Comparison of ENCODE assay signal across 8 mouse cellular contexts in the genomic region with DNA sequence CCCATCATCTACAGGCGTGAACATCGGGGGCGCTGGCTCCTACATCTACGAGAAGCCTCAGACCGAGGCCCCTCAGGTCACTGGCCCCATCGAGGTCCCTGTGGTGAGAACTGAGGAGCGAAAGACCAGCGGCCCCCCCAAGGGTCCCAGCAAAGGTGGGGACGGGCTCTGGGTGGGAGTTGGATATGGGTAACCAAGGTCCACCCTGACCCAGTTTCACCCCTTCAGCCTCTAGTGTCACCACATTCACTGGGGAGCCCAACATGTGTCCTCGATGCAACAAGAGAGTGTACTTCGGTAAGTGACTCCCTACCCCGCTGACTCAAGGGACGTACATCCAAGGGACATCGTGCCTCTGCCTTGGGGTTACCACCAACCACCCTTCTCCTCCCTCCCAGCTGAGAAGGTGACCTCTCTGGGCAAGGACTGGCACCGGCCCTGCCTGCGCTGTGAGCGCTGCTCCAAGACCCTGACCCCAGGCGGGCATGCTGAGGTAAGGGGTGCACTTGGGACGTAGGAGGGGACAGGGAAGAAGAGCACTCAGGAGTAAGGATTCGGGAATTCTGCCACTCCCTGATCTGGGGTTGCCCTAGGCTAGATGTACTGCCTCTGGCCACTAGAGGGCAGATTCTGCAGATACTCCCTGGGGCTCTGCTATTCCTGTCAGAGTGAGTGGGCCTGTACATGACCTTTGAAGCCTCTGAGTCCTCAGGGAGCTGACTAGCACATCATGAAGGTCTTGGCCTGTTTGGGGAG. TPM values are rescaled to one million over a fixed set of nuclear protein-coding genes. Genes with fewer than 3 reads are reported as not detected.
DNase-seq lines count a peak whose midpoint lies in the region; TF ChIP-seq lines count a peak whose summit lies in the region.

No protein-coding gene starts in this region.

- DNase-seq in cerebellum, postnatal 10 days = peak; percentile 53 to 65
- DNase-seq in cerebellum, adult 8-10 months = no peak
- no peak for DNase-seq in testis, postnatal 10 days (ENCODE audit: low spot score)
- DNase-seq in heart, adult 18-20 months = peak; percentile 76 to 77
- DNase-seq in lung, adult 2 months = peak; percentile 59
- DNase-seq in layer of hippocampus, adult 9-10 months (ENCODE audit: low spot score) = no peak
- no peak for DNase-seq in ovary, adult 18-20 months (ENCODE audit: low spot score)

- peaks cover 34% of the 10 kb centered on the region for H3K4me1 ChIP-seq in testis, adult 2 months (ENCODE audit: control insufficient read depth, insufficient read depth, low read length)
- H3K4me1 ChIP-seq in lung, adult 2 months (ENCODE audit: control insufficient read depth, insufficient read depth, low read length) = peaks cover 50% of the 10 kb centered on the region

- no peak overlapping the region for H3K27ac ChIP-seq in testis, adult 2 months (ENCODE audit: control insufficient read depth, insufficient read depth, low read depth, low read length)

- H3K27me3 ChIP-seq in testis, adult 2 months (ENCODE audit: control insufficient read depth, insufficient read depth, low read length) = no peaks in the 10 kb centered on the region

- WGBS in lung, adult 2 months = 63% methylated on average over 20 of the region's 20 CpGs

- H3K4me3 ChIP-seq in testis, adult 2 months (ENCODE audit: control insufficient read depth, low read depth, low read length) = peak overlapping the region; percentile 81
- no peak overlapping the region for H3K4me3 ChIP-seq in lung, adult 2 months (replicated peaks; ENCODE audit: extremely low read depth, low read depth, low read length)

- H3K36me3 ChIP-seq in testis, adult 2 months (ENCODE audit: control insufficient read depth, insufficient read depth, low read length) = no peaks in the 10 kb centered on the region

- TF ChIP-seq CTCF in testis, adult 2 months (IDR thresholded peaks at IDR 0.05; ENCODE audit: control insufficient read depth, insufficient read depth, insufficient replicate concordance, low read depth, low read length) = peak; percentile 73
- peak; percentile 83 for TF ChIP-seq CTCF in lung, adult 2 months (IDR thresholded peaks at IDR 0.05; ENCODE audit: insufficient read depth, low read length)

- no peak for TF ChIP-seq POLR2A in testis, adult 2 months (IDR thresholded peaks at IDR 0.05; ENCODE audit: control insufficient read depth, low read depth, low read length)
- no peak; the same call in 1 of the 2 replicates for TF ChIP-seq POLR2A in lung, adult 2 months (IDR thresholded peaks at IDR 0.05; ENCODE audit: borderline replicate concordance, extremely low read depth, low read depth, low read length)

RNA-seq across cellular contexts. Expression of a gene that starts 1.9 kb away (rescaled TPM):
- 30.4 and 106 TPM in 2 replicates for polyA plus RNA-seq in testis, adult 2 months (2012; rRNA removed)
- total RNA-seq in heart, adult 18-20 months (2021) = 100 to 1,000 TPM; 191 to 201 TPM
- polyA plus RNA-seq in lung, adult 2 months (2012; rRNA removed) = 746 and 1,492 TPM in 2 replicates

RNA-seq across cellular contexts. Expression of a gene that starts 4.1 kb away (rescaled TPM):
- polyA plus RNA-seq in testis, adult 2 months (2012; rRNA removed) = 178 and 179 TPM in 2 replicates
- total RNA-seq in heart, adult 18-20 months (2021) = 1,000 to 10,000 TPM; 1,463 to 1,557 TPM
- polyA plus RNA-seq in lung, adult 2 months (2012; rRNA removed) = 1,334 and 1,488 TPM in 2 replicates

RNA-seq across cellular contexts. Expression of a gene that starts 12.0 kb away (rescaled TPM):
- polyA plus RNA-seq in testis, adult 2 months (2012; rRNA removed) = 46.9 and 48.0 TPM in 2 replicates
- total RNA-seq in heart, adult 18-20 months (2021) = under 1 TPM; 0.31 to 0.89 TPM
- polyA plus RNA-seq in lung, adult 2 months (2012; rRNA removed) = 2.9 and 4.2 TPM in 2 replicates

RNA-seq across cellular contexts. Expression of a gene that starts 41.6 kb away (rescaled TPM):
- polyA plus RNA-seq in testis, adult 2 months (2012; rRNA removed) = 1.0 and 1.3 TPM in 2 replicates
- not detected for total RNA-seq in heart, adult 18-20 months (2021)
- 0.52 and 0.60 TPM in 2 replicates for polyA plus RNA-seq in lung, adult 2 months (2012; rRNA removed)

RNA-seq across cellular contexts. Expression of a gene that starts 46.1 kb away (rescaled TPM):
- 57.9 and 63.9 TPM in 2 replicates for polyA plus RNA-seq in testis, adult 2 months (2012; rRNA removed)
- 10 to 100 TPM; 43.9 to 46.2 TPM for total RNA-seq in heart, adult 18-20 months (2021)
- 77.4 and 85.3 TPM in 2 replicates for polyA plus RNA-seq in lung, adult 2 months (2012; rRNA removed)

Comparison
In these comparisons a context has a peak if more than half of its experiments do, and no peak if none do; other contexts are left out.
1. DNase-seq: peak in cerebellum, postnatal 10 days (2 of 2), heart, adult 18-20 months (2 of 2) and lung, adult 2 months (single experiment); none in cerebellum, adult 8-10 months (single experiment), testis, postnatal 10 days (single experiment), layer of hippocampus, adult 9-10 months (single experiment) and ovary, adult 18-20 months (single experiment).